Mouse (Mus musculus) neutrophil, adult 5-6 weeks (primary cell): ENCODE data around the gene Arl4a. TPM values are rescaled to one million over a fixed set of nuclear protein-coding genes. Genes with fewer than 3 reads are reported as not detected.

Source experiments
- ATAC-seq: fragments of 151-379, 151-347 bp; 2 replicates; pipeline ENCODE4 v1.8.0; 2017; ENCODE audit warnings: mild to moderate bottlenecking, moderate TSS enrichment; ENCODE audit not compliant: insufficient number of reproducible peaks, poor library complexity, low FRiP score, severe bottlenecking; ENCODE audit errors: extremely low read depth
- total RNA-seq: library from RNA; stranded (forward); fragments of 200-1000 nt; gene quantifications from 2 replicates; pipeline ENCODE4 v1.2.3, GENCODE M21; 2017

Arl4a gene
- total RNA-seq, 1 experiment from 2014 or later, result 22.5 TPM

DNA sequence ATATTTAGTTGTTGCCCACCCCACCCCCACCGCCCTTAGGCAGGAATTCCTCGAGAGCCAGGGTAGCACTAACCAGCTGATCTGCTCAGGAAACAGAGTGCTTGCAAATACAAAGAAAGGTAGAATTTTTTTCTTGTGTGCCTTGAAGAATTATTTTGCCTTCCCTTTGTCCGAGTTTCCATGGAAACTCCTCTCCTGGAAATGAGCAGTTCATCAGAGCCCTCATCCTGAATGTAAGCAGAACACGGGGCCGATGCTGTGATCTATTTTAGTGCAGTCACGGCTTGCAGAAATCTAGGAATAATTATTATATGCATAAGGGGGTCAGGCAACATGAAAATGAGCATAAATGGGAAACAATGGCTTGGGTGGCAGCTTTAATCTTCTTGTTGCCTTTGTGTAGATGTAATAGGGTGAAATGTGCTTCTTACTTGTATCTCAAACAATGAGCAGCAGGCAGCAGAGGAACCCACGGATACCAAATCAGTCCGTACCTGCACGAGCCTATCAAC, 61.9 kb downstream of the Arl4a start:
- ATAC-seq, result no peak

- ATAC-seq, result no peak
Measured at GRCm38 (mm10) chr12:39974977-39975583, 62.7 kb downstream of the Arl4a start.

DNA sequence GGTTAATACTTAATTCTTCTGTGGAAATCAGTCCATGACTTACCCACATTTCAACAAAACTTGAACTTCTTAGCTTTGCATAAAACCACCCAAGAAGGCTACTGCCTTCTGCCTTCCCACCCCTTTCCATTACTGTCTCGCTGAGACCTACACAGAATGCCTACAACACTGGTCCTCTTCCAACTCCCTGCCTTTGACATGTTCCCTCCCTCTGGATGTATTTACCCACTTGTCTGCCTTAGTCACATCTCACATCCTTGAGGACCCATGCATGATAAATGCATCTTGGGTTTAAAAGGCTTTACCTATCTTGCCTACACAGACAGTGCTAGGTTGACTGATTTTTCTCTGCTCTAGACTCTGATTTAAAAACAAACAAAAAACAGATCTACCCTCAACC, 63.6 kb downstream of the Arl4a start:
- ATAC-seq, result no peak

GRCm38 (mm10) chr12:39969500-39969899, 68.3 kb downstream of the Arl4a start:
- ATAC-seq, result no peak

DNA sequence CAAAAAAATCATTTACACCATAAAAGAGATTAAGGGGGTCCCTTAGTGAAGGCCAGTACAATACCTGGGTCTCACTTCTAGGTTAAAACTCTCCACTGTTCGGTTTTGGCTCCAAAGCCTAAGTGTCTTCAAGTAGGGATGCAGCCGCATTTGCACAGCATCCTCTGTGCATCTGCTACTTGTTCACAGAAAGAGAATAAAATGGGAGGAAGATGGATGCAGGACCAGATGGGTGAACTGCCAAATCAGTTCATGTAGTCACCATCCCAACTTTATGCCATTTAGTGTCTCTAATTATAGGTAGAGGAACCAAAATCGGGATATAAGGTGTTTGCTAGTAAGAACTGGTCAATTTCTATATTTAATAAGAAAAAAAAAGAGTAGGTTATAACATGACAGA, 69.7 kb downstream of the Arl4a start:
- no peak for ATAC-seq

DNA sequence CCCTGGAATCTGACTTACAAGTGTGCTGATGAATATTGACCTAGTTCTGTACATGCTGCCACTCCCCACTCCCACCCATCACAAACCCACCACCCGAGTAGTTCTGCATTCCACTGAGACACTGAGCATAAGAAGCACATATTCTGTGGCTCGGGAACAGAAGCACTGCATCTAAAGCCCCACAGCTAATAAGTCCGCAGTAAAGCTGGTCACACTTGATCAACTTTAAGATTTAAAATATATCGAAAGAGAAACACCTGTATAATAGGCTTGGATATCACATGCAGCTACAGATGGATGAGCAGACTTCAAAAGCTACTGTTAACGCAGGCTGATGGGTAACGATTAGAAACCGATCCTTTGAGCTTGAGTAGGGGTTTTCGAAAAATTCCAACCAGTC, 78.7 kb downstream of the Arl4a start:
- no peak for ATAC-seq

GRCm38 (mm10) chr12:39957931-39958671, 79.7 kb downstream of the Arl4a start:
- ATAC-seq, result no peak

DNA sequence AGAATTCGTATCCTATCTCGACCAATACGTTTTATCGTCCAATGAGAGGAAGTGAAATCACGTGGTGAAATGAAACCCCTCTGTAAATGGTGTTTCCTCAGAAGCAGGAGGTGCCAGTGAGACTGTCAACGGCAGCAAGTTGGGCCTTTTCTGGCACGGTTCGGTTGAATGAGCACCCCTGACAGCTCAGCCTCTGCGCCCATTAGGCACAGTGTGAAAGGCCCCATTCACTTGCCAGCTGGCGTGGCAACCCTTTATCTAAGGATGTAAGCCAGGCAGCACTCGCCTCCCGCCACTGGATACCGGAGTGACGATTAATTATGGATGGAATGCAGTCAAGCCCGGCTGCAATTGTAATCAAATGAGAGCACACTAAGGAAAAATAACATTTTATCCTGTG, 81.4 kb downstream of the Arl4a start:
- ATAC-seq, result no peak

Other genes with a start within 250 kb of the Arl4a start
- gene Scin, start 96.2 kb upstream of the Arl4a start, total RNA-seq, result not detected in 2 replicates
- gene Lsmem1, start 161.5 kb upstream of the Arl4a start, total RNA-seq, result 0.23 and 0.98 TPM in 2 replicates
- 83.0 and 103 TPM in 2 replicates for gene Ifrd1, start 210.5 kb upstream of the Arl4a start, total RNA-seq